Mouse (Mus musculus): ENCODE data around the gene Flywch2.

Flywch2 gene

DNA sequence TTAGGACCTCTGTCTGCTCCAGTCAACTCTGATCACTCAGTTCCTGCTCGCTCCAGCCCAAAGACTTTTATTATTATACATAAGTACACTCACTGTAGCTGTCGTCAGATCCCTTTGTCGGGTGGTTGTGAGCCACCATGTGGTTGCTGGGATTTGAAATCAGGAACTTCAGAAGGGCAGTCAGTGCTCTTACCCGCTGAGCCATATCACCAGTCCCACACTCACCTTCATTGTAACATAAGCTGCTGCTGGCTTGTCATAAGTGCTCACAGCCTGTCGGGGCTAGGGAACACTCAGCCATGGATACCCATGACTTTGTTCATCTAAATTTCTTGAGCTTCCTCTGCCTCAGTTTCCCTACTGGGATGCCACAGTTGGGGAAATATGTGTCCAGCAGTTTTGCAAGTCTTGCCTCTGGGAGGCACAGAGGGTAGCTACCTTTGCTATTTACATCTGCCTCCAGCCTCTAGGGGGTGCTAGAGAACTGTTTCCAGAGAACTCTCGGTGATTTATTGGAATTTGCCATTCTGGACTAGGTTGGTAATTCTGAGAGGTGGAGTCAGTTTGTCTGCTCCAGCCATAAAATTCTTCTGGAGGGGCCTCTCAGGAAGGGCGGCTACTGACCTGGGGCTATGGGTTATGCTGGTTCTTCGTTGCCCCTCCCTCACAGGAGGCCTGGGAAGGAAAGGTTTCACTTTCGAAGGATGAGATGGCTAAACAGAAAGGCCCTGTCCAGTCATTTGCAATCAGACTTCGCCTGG is 37.1 kb downstream of the Flywch2 start:
- peak; percentile 54 to 70 for DNase-seq (ENCODE audit: low spot score in 2 of 2)

GRCm38 (mm10) chr17:23748026-23748425 is 37.9 kb downstream of the Flywch2 start:
- DNase-seq (ENCODE audit: low spot score in 2 of 2), result peak; percentile 77 to 80

DNA sequence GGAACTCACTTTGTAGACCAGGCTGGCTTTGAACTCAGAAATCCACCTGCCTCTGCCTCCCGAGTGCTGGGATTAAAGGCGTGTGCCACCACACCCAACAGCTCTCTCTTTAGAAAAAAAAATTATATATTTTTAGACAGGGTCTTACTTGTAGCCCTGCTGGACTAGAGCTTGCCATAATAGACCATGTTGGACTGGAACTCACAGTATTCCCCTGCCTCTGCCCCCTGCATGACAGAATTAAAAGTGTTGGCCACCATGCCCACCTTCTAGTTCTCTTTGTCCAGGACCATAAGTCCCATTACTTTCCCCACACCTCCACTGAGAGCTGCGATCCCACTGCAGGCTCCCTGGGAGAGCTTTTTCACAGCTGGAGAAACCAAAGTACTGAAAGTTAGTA is 38.4 kb downstream of the Flywch2 start:
- no peak for DNase-seq (ENCODE audit: low spot score in 2 of 2)

DNA sequence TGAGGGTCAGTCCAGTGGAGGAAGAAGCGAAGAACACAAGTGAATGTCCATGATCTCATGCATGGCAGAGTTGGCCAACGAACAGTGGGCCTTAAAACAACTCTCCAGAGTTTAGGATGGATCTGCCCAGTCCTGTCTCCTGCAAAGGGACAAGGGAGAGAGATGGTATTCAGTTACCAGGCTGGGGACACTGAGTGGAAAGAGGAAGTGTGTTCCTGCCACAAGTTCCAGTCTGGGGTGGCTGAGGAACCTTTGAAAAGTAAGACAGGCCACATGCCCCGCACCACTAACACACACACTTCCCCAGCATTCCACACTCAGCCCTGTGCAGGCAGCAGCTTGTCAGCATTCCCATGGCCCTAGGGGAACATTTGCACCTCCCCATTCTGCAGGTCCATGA is 39.1 kb downstream of the Flywch2 start:
- no peak for DNase-seq (ENCODE audit: low spot score in 2 of 2)

- DNase-seq (ENCODE audit: low spot score in 2 of 2), result no peak
These were observed 39.6 kb downstream of the Flywch2 start for GRCm38 (mm10) chr17:23746311-23746710.

GRCm38 (mm10) chr17:23745301-23746251 is 40.3 kb downstream of the Flywch2 start, which contains the start of gene Kremen2:
Kremen2 (minus strand) TSS chr17:23745833.
- DNase-seq (ENCODE audit: low spot score in 2 of 2), result no peak

DNA sequence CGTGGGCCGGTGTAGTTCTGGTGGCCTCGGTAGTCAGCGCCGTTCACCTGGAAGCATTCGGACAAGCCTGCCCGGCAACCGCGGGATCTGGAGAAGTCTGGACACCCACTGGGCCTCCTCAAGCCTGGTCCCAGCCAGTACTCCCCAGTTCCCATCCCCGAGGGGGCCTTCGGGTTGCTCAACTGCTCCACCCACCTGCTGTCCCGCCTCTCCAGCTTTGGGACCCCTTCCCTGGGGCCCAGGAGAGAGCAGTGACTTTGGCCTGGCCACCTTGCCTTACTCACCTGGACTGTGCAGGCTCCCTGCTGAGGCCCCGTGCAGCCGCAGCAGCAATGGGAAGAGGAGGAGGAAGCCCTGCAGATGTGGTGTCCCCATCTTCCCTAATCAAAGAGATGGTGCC is 41.2 kb downstream of the Flywch2 start:
- DNase-seq (ENCODE audit: low spot score in 2 of 2), result no peak

- no peak for DNase-seq (ENCODE audit: low spot score in 2 of 2)
These were observed 41.8 kb downstream of the Flywch2 start for GRCm38 (mm10) chr17:23744076-23744475.

DNA sequence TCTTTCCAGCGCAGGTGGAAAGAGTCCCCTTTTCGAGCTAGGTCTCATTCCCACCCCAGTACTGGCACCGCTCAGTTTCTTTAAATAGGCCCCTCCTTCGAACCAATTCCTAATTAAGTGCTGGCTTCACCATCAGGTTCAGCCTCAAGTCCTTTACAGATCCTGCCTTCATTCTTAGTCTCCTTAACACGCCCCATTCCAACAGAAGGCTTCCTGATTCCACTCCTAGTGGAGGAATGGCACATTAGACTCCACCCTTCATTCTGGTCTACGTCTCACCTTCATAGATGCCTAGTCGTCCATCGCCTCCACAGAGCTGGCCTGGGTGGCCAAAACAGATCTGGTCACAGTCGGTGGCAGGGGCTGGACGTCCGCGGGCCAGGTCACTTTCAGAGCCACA is 42.9 kb downstream of the Flywch2 start:
- no peak for DNase-seq (ENCODE audit: low spot score in 2 of 2)

DNA sequence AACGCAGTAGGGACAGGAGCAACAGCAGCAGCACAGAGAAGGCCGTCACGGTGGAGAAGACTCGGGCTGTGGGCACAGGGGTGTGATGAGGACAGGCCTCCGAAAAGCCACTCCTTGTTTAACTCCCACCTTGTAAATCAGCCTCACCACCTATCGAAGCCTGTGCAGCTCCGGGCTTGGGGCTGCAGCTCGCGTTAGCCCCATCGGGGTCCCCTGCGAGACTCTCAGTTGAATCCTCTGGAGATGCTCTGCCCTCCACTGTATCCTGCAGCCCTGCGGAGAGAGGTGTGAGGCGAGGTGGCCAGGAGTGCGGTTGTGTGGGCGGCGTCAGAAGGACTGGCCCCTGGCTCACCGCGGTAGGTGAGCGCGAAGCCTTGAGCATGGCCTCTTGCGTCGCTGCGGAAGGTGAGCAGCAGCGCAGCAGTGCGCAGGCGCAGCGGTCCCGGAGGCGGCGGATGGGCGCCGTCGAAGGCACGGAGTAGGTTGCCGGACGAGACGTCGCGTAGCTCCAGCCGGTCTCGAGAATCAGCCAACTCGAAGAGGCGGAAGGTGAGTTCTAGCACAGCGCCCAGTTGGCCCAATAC is 43.6 kb downstream of the Flywch2 start:
- DNase-seq (ENCODE audit: low spot score in 2 of 2), result peak; percentile 37 to 46

DNA sequence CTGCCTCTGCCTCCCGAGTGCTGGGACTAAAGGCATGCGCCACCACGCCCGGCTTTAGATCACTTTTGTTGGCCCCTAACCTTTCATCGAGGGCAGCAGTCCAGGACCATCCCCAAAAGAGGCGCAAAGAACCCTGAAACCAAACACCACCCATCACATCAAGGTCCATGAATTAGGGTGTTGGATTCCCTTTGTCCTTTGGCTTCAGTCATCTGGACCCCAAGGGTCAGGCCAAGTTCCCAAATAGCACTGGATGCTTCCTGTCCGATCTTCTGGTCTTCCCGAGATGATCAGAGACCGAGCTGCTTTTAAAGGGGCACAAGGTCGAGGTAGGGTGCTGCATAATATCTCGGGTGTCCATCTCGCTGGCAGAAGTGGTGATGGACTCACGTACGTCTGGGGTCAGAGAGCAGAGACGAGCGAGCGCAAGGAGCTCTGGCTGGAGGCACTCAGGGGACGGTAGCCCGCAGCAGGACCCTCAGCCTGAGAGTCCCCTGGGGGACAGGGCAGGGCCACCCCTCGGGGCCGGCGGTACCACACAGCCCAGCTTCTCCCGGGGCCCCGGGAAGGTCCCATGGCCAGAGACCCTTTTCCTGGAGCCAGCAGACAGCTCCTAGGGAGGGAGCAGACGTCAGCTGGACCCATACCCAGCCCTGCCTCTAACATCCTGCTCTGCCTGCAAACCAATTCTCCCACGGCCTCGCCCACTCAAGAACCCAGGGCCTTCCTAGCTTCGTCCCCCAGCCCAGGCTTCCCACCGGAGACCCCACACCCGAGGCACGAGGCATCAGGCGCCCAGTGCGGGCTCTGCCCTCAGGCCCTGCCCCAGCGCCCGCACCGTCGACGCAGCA is 44.3 kb downstream of the Flywch2 start:
- DNase-seq (ENCODE audit: low spot score in 2 of 2), result no peak

- peak; percentile 44 to 63 for DNase-seq (ENCODE audit: low spot score in 2 of 2)
These were observed 45.3 kb downstream of the Flywch2 start, which contains the start of gene Paqr4 for GRCm38 (mm10) chr17:23740598-23741021. Paqr4 (minus strand) TSS chr17:23740867.

- DNase-seq (ENCODE audit: low spot score in 2 of 2), result peak; percentile 83 to 86
These were observed 45.7 kb downstream of the Flywch2 start for GRCm38 (mm10) chr17:23740136-23740584.

DNA sequence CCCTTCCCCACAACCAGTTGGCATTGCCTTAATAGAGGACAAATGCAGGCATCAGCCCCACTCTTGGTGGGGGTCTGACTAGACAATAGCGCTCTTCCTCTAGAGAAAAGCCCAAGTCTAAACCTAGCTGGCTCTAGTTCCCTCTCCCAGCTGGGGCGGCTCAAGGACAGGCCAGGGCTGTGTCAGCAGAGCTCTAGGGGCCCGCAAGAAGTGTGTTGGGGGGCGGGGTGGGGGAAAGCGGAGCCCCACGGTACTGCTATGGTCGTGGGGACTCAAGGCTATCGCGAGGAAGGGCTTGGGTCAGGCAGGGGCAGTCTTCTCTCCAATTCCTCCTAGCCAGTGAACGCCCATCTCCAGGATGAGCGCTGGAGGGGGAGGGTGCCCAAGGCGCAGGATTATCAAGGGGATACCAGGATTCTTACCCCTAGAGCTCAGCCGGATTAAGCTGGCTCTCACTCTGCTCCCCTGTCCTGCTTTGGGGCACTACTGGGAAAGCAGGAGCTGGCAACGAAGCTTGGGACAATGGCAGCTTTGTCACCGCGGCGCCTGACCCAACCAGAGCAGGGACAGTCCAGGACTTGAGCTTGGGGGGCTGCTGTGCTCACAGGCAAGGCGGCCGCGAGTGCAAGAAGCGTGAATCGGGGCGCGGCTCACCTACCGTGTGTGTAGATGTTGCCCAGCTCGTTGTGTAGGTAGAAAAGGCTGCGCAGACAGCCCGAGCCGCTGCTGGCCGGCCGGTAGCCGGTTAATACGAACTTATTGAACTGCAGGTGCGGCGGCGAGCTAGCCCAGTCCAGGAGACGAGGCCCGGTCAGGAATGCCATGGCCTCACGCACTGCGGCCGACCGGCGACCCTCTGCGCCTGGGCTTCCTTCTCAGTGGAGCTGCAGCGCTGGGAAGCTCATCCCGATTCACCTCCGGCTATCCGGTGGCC is 46.4 kb downstream of the Flywch2 start:
- no peak for DNase-seq (ENCODE audit: low spot score in 2 of 2)

DNA sequence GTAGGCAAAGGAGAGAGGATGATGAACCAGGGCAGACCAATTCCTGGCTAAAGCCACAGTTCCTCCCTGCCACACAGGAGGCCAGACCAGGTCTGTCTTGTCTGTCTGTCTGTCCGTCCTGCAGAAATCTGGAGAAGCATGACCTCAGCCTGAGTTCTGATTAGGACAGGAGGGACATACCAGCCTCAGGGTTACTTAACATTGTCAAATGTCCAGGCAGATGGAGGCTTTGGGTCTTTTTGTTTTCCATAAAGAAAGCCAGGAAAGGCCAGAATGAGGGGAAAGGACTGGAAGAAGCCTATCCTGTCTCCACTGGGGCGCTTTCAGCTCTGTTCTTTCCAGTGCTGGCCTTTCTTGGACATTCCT is 47.1 kb downstream of the Flywch2 start:
- DNase-seq (ENCODE audit: low spot score in 2 of 2), result no peak

GRCm38 (mm10) chr17:23737493-23738445 is 48.1 kb downstream of the Flywch2 start:
- DNase-seq (ENCODE audit: low spot score in 2 of 2), result no peak

DNA sequence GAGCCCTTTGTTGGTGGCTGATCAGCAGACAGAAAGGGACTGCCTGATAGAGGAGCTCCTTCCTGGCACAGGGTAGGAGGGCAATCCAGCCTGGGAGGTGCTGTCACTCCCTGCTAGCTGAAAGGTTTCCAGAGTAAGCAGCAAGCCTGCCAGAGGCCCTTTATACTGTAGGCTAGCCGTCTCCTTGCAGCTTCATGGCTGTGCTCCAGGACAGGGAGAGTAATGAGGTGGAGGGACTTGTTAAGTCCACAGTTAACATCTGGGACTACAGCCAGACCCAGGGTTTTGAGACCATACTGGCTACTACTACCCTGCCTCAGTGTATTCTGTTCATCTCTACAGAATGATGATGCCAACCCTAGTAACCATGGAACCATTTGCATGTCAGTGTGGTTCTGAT is 51.5 kb downstream of the Flywch2 start:
- no peak for DNase-seq (ENCODE audit: low spot score in 2 of 2)

DNA sequence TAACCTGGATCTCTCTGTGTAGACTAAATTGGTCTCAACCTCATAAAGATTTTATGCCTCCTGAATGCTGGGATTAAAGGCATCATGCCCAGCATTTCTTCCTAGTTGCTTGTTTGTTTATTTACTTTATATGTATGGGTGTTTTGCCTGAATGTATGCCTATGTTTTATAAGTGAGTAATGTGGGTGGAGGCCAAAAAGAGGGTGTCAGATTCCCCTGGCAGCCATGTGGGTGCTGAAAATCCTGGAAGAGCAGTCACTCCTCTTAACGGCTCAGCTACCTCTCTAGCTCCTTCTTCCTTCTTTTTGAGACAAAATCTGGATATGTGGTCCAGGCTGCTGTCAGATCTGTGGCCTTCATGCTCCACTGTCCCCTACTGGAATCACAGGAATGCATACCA is 55.4 kb downstream of the Flywch2 start:
- DNase-seq (ENCODE audit: low spot score in 2 of 2), result no peak

Data from spleen, postnatal 36 days (tissue).